In the genomic region with DNA sequence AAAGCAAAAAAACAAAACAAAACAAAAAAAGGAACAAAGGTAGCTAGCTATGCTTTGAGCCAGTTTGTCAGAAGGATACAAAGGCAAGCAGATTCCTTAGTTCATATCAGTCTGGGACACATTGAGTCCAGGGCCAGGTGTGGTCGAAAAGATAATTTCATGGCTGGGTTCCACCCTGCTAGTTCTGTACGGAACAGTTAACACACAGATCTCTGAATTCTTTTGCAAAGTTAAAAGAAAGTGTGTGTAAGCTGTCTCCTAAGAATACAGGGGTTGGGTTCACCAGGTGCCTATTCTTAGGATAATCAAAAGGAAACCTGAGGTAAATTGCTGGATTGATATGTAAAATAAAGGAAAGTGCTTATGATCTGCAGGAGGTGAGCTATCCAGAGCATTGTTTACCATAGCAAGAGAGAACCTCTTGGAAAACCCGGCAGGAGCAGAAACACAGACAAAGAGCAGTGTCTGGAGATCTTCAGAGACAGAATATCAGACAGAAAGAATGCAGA, we compare ENCODE assay signal across 22 mouse cellular contexts. TPM values are rescaled to one million over a fixed set of nuclear protein-coding genes. Genes with fewer than 3 reads are reported as not detected.
DNase-seq lines count a peak whose midpoint lies in the region; ATAC-seq and TF ChIP-seq lines count a peak whose summit lies in the region.
"Had no signal": no experiment of that assay in that cellular context is flagged by ENCODE, and none has a peak within 500 bp of the region (broad histone marks: within the 10 kb centered on the region; RNA-seq: fewer than 3 reads in every experiment).

No protein-coding gene starts in this region.

- no peaks in the 10 kb centered on the region for H3K27me3 ChIP-seq in G1E (ENCODE audit: insufficient read depth, low read length)
- no peaks in the 10 kb centered on the region for H3K27me3 ChIP-seq in liver, embryonic 15.5 days
- no peaks in the 10 kb centered on the region for H3K27me3 ChIP-seq in kidney, adult 2 months (replicated peaks; ENCODE audit: control insufficient read depth, insufficient read depth, low read length)
- H3K27me3 ChIP-seq: kidney, embryonic 15.5 days had no signal

- WGBS in liver, embryonic 15.5 days (ENCODE audit: insufficient replicate concordance) = 26% methylated on average over 3 of the region's 3 CpGs
- WGBS in kidney, adult 2 months = 55% methylated on average over 3 of the region's 3 CpGs

- peak overlapping the region; percentile 66 for H3K27ac ChIP-seq in liver, embryonic 15.5 days (replicated peaks)
- no peak overlapping the region for H3K27ac ChIP-seq in kidney, adult 2 months (ENCODE audit: insufficient read depth, low read depth, low read length)
- H3K27ac ChIP-seq: gastrocnemius, adult 2 months; kidney, embryonic 15.5 days; macrophage had no signal

- DNase-seq in ES-CJ7 (ENCODE audit: low read depth, low spot score) = peak; percentile 96
- no peak for DNase-seq in G1E (ENCODE audit: low spot score)
- DNase-seq in embryo, embryonic 11.5 days (ENCODE audit: low read depth, low spot score) = peak; percentile 16
- DNase-seq in thymus, adult 18-20 months = no peak
- DNase-seq in kidney, adult 2 months = no peak
- no peak for DNase-seq in urinary bladder, postnatal 14 days (ENCODE audit: low spot score)
- DNase-seq: adrenal gland, postnatal 10 days; cerebellum, postnatal 36 days; forebrain, postnatal 0 days; gastrocnemius, adult 2 months; heart, adult 11 months; heart, postnatal 4 days; layer of hippocampus, postnatal 36 days; left cerebral cortex, postnatal 4 days; lung, embryonic 14.5 days; midbrain, embryonic 14.5 days; right cerebral cortex, adult 18-20 months; spleen, adult 18-20 months had no signal

- H3K9ac ChIP-seq in liver, embryonic 15.5 days = no peak overlapping the region
- H3K9ac ChIP-seq: forebrain, postnatal 0 days; kidney, embryonic 15.5 days; lung, embryonic 14.5 days had no signal

- H3K4me1 ChIP-seq in G1E (ENCODE audit: insufficient read depth, low read depth, low read length) = peaks cover 12% of the 10 kb centered on the region; the same call in 1 of the 2 replicates
- no peaks in the 10 kb centered on the region for H3K4me1 ChIP-seq in liver, embryonic 15.5 days (replicated peaks)
- H3K4me1 ChIP-seq in kidney, adult 2 months (ENCODE audit: control insufficient read depth, insufficient read depth, low read length) = no peaks in the 10 kb centered on the region
- H3K4me1 ChIP-seq: kidney, embryonic 15.5 days had no signal

- no peaks in the 10 kb centered on the region for H3K36me3 ChIP-seq in G1E (replicated peaks)
- no peaks in the 10 kb centered on the region for H3K36me3 ChIP-seq in liver, embryonic 15.5 days (replicated peaks)
- no peaks in the 10 kb centered on the region for H3K36me3 ChIP-seq in kidney, adult 2 months (ENCODE audit: control insufficient read depth, insufficient read depth, low read length)
- H3K36me3 ChIP-seq: kidney, embryonic 15.5 days had no signal

- no peak for TF ChIP-seq POLR2A in kidney, adult 2 months (IDR thresholded peaks at IDR 0.05; ENCODE audit: low read depth, low read length)

- no peak for TF ChIP-seq CTCF in G1E (IDR thresholded peaks at IDR 0.05; ENCODE audit: low read depth, low read length)
- no peak for TF ChIP-seq CTCF in kidney, adult 2 months (conservative IDR thresholded peaks at IDR 0.05; ENCODE audit: insufficient read depth, insufficient read length, low read depth, low read length)

- peak; percentile 87 for ATAC-seq in G1E (ENCODE audit: extremely low read depth, insufficient number of reproducible peaks, low FRiP score, poor library complexity, severe bottlenecking)
- ATAC-seq in liver, embryonic 15.5 days (ENCODE audit: insufficient read depth) = peak; percentile 89
- ATAC-seq: CD4-positive, CD25-positive, alpha-beta regulatory T cell, adult 4 months; forebrain, postnatal 0 days had no signal

- H3K4me2 ChIP-seq in liver, embryonic 15.5 days = no peak overlapping the region; the same call in 1 of the 2 replicates
- H3K4me2 ChIP-seq: kidney, embryonic 15.5 days; lung, embryonic 14.5 days had no signal

- H3K9me3 ChIP-seq in G1E (replicated peaks) = no peaks in the 10 kb centered on the region
- H3K9me3 ChIP-seq in liver, embryonic 15.5 days (replicated peaks) = no peaks in the 10 kb centered on the region
- H3K9me3 ChIP-seq: kidney, embryonic 15.5 days had no signal

- no peak overlapping the region; the same call in 1 of the 2 replicates for H3K4me3 ChIP-seq in G1E (ENCODE audit: low read depth, low read length)
- H3K4me3 ChIP-seq in liver, embryonic 15.5 days (replicated peaks) = no peak overlapping the region
- H3K4me3 ChIP-seq in kidney, adult 2 months (ENCODE audit: insufficient read depth, low read depth, low read length) = no peak overlapping the region
- H3K4me3 ChIP-seq: gastrocnemius, adult 2 months; kidney, embryonic 15.5 days had no signal

RNA-seq across cellular contexts. Expression of a gene that starts 37.6 kb away (rescaled TPM):
- total RNA-seq in G1E (2014; fragmentation: Nextera tagmentation) (not detected in 2 replicates), G1E (2017) (not detected in 2 replicates)
- polyA plus RNA-seq in G1E (2012) = not detected in 2 replicates
- not detected in 2 replicates for polyA plus RNA-seq in liver, embryonic 15.5 days (2015; fragmentation: Nextera tagmentation; extraction: Ambion mirVana)
- polyA plus RNA-seq in kidney, adult 2 months (2012; rRNA removed) = not detected in 2 replicates
- total RNA-seq: adrenal gland, postnatal 10 days; forebrain, postnatal 0 days; gastrocnemius, adult 2 months; heart, postnatal 4 days; layer of hippocampus, postnatal 36 days; left cerebral cortex, postnatal 4 days had no signal
- polyA plus RNA-seq: CD4-positive, CD25-positive, alpha-beta regulatory T cell, adult 4 months; forebrain, postnatal 0 days; kidney, embryonic 15.5 days; lung, embryonic 14.5 days; macrophage; midbrain, embryonic 14.5 days had no signal

Comparison
In these comparisons a context has a peak if more than half of its experiments do, and no peak if none do; other contexts are left out.
1. DNase-seq: peak in ES-CJ7 (single experiment) and embryo, embryonic 11.5 days (single experiment); none in G1E (single experiment), thymus, adult 18-20 months (0 of 2), kidney, adult 2 months (single experiment) and urinary bladder, postnatal 14 days (single experiment).